Mouse (Mus musculus) hindbrain, postnatal 0 days (tissue): Measurements from ENCODE around the gene Dedd2. TPM values are rescaled to one million over a fixed set of nuclear protein-coding genes. Genes with fewer than 3 reads are reported as not detected.

Experiments used
- ATAC-seq: fragments of 200-750 bp; cut with Nextera tagmentation; 2 replicates; pipeline ENCODE4 v1.8.0; 2017; ENCODE audit warnings: mild to moderate bottlenecking, moderate TSS enrichment, moderate library complexity
- DNase-seq: peaks from one replicate; pipeline ENCODE4 v3.0.0-alpha.2; 2015; ENCODE audit warnings: low spot score
- H3K27ac ChIP-seq: fragments of 300-500 bp; sonication (generic); 2 replicates; pipeline ENCODE4 v1.5.1; 2014; ENCODE audit warnings: mild to moderate bottlenecking
- H3K27me3 ChIP-seq: fragments of 300-500 bp; sonication (generic); 2 replicates; pipeline ENCODE4 v1.6.1; 2014; ENCODE audit warnings: low read length, mixed read lengths; ENCODE audit not compliant: insufficient read depth
- H3K36me3 ChIP-seq: fragments of 300-500 bp; sonication (generic); 2 replicates; pipeline ENCODE4 v1.6.1; 2014; ENCODE audit warnings: low read length, mixed read lengths; ENCODE audit not compliant: insufficient read depth
- H3K4me1 ChIP-seq: fragments of 300-500 bp; sonication (generic); 2 replicates; pipeline ENCODE4 v1.6.1; 2014; ENCODE audit warnings: antibody characterized with exemption, low read length, mixed read lengths; ENCODE audit not compliant: insufficient read depth
- H3K4me2 ChIP-seq: fragments of 300-500 bp; sonication (generic); 2 replicates; pipeline ENCODE4 v1.6.1; 2014; ENCODE audit warnings: low read depth, mild to moderate bottlenecking, low read length, moderate library complexity, mixed read lengths
- H3K4me3 ChIP-seq: fragments of 300-500 bp; sonication (generic); 2 replicates; pipeline ENCODE4 v1.5.1; 2014; ENCODE audit warnings: low read length
- H3K9ac ChIP-seq: fragments of 300-500 bp; sonication (generic); replicated peaks from 2 replicates; pipeline ENCODE4 v1.6.1; 2014; ENCODE audit warnings: mild to moderate bottlenecking, low read length, moderate library complexity, mixed read lengths
- H3K9me3 ChIP-seq: fragments of 300-500 bp; sonication (generic); 2 replicates; pipeline ENCODE4 v1.6.1; 2016; ENCODE audit warnings: low read length, mixed read lengths
- CTCF ChIP-seq: IDR thresholded peaks from 2 replicates; pipeline ENCODE4 v1.5.1; 2016; ENCODE audit warnings: antibody characterized with exemption, control low read depth, low read depth
- WGBS: fragments of 180-500 bp; shearing (Covaris S2); extraction: QIAGEN DNeasy Blood & Tissue Kit; methylation state at CpG from one replicate; pipeline ENCODE4 v1.1.7; 2014; 5-methylcytosine and 5-hydroxymethylcytosine counted together
- polyA plus RNA-seq: library from polyadenylated mRNA; unstranded; fragments of >200 nt; fragmentation: Nextera tagmentation; extraction: Ambion mirVana; gene quantifications from 2 replicates; pipeline ENCODE4 v1.2.1, GENCODE M21; 2015
- total RNA-seq: library from RNA; depleted of rRNA; stranded (reverse); fragments of >200 nt; gene quantifications from 2 replicates; pipeline ENCODE4 v1.2.3, GENCODE M21; 2014

The Dedd2 gene
- total and polyA plus RNA-seq, 2 experiments from 2014 or later = 19.8 to 31.7 TPM

DNA sequence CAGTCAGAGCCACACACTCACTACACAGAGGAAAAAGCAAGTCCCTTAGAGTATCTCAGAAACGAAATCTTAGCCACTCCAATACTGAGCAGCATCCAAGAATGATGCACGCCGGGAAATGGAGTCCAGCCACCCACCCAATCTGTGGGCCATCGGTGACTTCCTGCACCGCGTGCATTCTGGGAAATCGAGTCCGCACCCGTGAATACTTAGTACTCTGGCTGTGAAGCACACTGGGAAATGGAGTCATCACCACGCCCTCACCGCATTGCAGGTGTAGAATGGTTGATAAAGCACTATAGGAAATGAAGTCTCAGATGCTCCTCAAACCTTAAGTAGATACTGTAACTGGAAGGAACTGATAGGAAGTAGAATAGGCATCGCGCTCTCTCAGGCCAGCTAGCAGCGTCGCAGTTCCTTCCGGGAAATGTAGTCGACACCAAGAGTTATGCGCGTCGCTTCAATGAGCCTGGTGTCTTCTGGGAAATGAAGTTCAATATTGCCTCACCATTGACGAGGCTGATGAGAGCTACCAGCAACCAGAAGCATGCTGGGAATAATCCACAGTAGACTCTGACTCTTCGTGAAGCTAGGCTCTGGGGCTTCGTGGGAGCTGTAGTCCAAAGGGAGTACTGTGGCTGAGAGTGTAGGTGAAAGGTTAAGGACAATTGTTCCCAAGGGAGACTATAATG is 17.7 kb upstream of the Dedd2 start:
- Histone ChIP-seq H3K9me3 (no peaks in the 10 kb centered on the region), H3K27me3 (no peaks in the 10 kb centered on the region), H3K27ac (peak overlapping the region; percentile 87), H3K4me3 (peak overlapping the region; percentile 94), H3K4me1 (peaks cover 6% of the 10 kb centered on the region; the same call in 1 of the 2 replicates), H3K4me2 (peak overlapping the region; percentile 67), H3K36me3 (peaks cover 20% of the 10 kb centered on the region), H3K9ac (peak overlapping the region; percentile 99)
- WGBS = under 1% methylated on average over 23 of the region's 23 CpGs
- DNase-seq (peak; percentile 98), ATAC-seq (peak; percentile 95)
- TF ChIP-seq CTCF = no peak

- under 1% methylated on average over 68 of the region's 76 CpGs for WGBS
- peak within 1 kb of the TSS; percentile 67 for H3K4me2 ChIP-seq
- H3K9ac ChIP-seq = peak within 1 kb of the TSS; percentile 99
Observed at GRCm38 (mm10) chr7:25237249-25238014, 17.0 kb upstream of the Dedd2 start, which contains the start of gene Gsk3a. TSS of gene Gsk3a (minus strand) at chr7:25237851.

GRCm38 (mm10) chr7:25235526-25235925 is 15.1 kb upstream of the Dedd2 start:
- DNase-seq = no peak
- no peak overlapping the region for H3K27ac ChIP-seq
- H3K4me2 ChIP-seq = peak overlapping the region; percentile 67; the same call in 1 of the 2 replicates
- H3K27me3 ChIP-seq = no peaks in the 10 kb centered on the region
- WGBS = 87% methylated on average over 5 of the region's 5 CpGs
- TF ChIP-seq CTCF = no peak
- ATAC-seq = no peak
- H3K9me3 ChIP-seq = no peaks in the 10 kb centered on the region
- H3K36me3 ChIP-seq = peaks cover 46% of the 10 kb centered on the region
- no peak overlapping the region for H3K4me3 ChIP-seq
- H3K9ac ChIP-seq = peak overlapping the region; percentile 99; the same call in 1 of the 2 replicates
- H3K4me1 ChIP-seq = peaks cover 6% of the 10 kb centered on the region; the same call in 1 of the 2 replicates

More at GRCm38 (mm10) chr7:25237249-25238014, 17.0 kb upstream of the Dedd2 start, which contains the start of gene Gsk3a:
- peak within 1 kb of the TSS; percentile 94 for H3K4me3 ChIP-seq
- no peaks in the 10 kb centered on the region for H3K27me3 ChIP-seq
- no peak for TF ChIP-seq CTCF
- no peaks in the 10 kb centered on the region for H3K9me3 ChIP-seq
- DNase-seq (peak; percentile 99), ATAC-seq (peak; percentile 93)
- peak within 1 kb of the TSS; percentile 87 for H3K27ac ChIP-seq
- peaks cover 6% of the 10 kb centered on the region; the same call in 1 of the 2 replicates for H3K4me1 ChIP-seq
- peaks cover 28% of the 10 kb centered on the region for H3K36me3 ChIP-seq

DNA sequence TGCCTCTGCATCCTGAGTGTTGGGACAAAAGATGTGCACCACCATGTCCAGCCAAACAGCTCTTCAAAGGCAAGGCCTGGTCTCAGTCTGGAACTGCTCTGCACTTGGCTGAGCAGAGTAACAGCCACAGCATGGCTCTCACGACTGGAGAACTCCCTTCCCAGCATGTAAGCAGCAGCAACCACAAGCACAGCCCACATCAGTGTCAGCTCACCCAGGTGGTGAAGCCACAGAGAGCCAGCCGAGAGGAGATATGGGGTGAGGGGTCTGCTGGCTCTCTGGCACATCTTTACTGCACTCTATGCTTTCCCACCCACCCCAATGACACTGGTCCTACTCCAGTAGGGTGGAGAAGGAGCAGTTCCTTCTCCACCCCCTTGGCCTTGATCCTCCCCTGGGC is 12.6 kb upstream of the Dedd2 start:
- 87% methylated on average over 2 of the region's 2 CpGs for WGBS
- no peak for ATAC-seq

GRCm38 (mm10) chr7:25232101-25232648 is 11.8 kb upstream of the Dedd2 start:
- WGBS = 60% methylated on average over 5 of the region's 5 CpGs
- Histone ChIP-seq H3K4me3 (no peak overlapping the region), H3K27ac (no peak overlapping the region), H3K4me2 (no peak overlapping the region), H3K4me1 (peaks cover 6% of the 10 kb centered on the region; the same call in 1 of the 2 replicates), H3K9me3 (no peaks in the 10 kb centered on the region), H3K36me3 (peaks cover 74% of the 10 kb centered on the region), H3K27me3 (no peaks in the 10 kb centered on the region), H3K9ac (no peak overlapping the region)
- peak; percentile 27 for DNase-seq
- TF ChIP-seq CTCF = peak; percentile 52
- ATAC-seq = no peak

More for the DNA sequence above, 12.6 kb upstream of the Dedd2 start:
- Histone ChIP-seq H3K4me3 (no peak overlapping the region), H3K27me3 (no peaks in the 10 kb centered on the region), H3K27ac (no peak overlapping the region), H3K4me2 (no peak overlapping the region), H3K9ac (no peak overlapping the region), H3K9me3 (no peaks in the 10 kb centered on the region), H3K36me3 (peaks cover 65% of the 10 kb centered on the region), H3K4me1 (peaks cover 6% of the 10 kb centered on the region; the same call in 1 of the 2 replicates)
- no peak for DNase-seq
- TF ChIP-seq CTCF = no peak

- H3K4me1 ChIP-seq = no peaks in the 10 kb centered on the region
- H3K27ac ChIP-seq = no peak overlapping the region
- peaks cover 88% of the 10 kb centered on the region for H3K36me3 ChIP-seq
- H3K9ac ChIP-seq = no peak overlapping the region
- no peak overlapping the region for H3K4me2 ChIP-seq
- no peak for TF ChIP-seq CTCF
- no peaks in the 10 kb centered on the region for H3K9me3 ChIP-seq
- 88% methylated on average over 9 of the region's 9 CpGs for WGBS
- H3K27me3 ChIP-seq = no peaks in the 10 kb centered on the region
- H3K4me3 ChIP-seq = no peak overlapping the region
- no peak for DNase-seq
- no peak for ATAC-seq
Observed at GRCm38 (mm10) chr7:25230690-25231285, 10.4 kb upstream of the Dedd2 start.
